Mouse (Mus musculus) embryonic fibroblast, embryonic 13.5 days (primary cell): ENCODE data around the gene Crebbp.

Experiments used
- CTCF ChIP-seq: IDR thresholded peaks from 2 replicates; pipeline ENCODE4 v1.5.1; 2011; ENCODE audit warnings: mild to moderate bottlenecking, control low read depth, low read length, moderate library complexity, borderline replicate concordance; ENCODE audit not compliant: insufficient read depth
- POLR2A ChIP-seq: IDR thresholded peaks from 2 replicates; pipeline ENCODE4 v1.6.1; 2011; ENCODE audit warnings: low read depth, mild to moderate bottlenecking, control low read depth, low read length, moderate library complexity

DNA sequence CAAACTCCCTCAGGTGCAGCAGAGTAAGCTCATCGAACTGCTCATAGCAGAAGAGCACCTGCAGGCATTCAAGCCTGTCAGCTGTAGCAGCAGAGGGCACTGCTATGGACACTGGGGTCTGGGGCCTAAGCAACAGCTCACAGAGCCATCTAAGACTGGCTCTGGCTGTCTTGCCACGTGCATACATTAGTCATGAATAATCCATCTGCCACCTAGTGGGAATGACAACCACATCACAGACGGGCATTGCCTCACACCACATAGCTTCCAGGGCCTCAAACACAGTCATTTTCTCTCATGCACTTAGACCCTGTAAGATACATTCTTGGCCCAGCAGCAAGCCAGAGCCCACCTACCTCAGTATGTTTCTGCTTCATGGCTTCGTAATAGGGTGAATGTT, 168.3 kb downstream of the Crebbp start:
- no peak for TF ChIP-seq CTCF
- no peak for TF ChIP-seq POLR2A
